15 mouse cellular contexts compared by ENCODE assay signal in genomic region chr1:184060828-184061734, GRCm38 (mm10). TPM values are rescaled to one million over a fixed set of nuclear protein-coding genes. Genes with fewer than 3 reads are reported as not detected.
DNase-seq lines count a peak whose midpoint lies in the region; ATAC-seq and TF ChIP-seq lines count a peak whose summit lies in the region.
"Had no signal": no experiment of that assay in that cellular context is flagged by ENCODE, and none has a peak within 500 bp of the region (broad histone marks: within the 10 kb centered on the region; RNA-seq: fewer than 3 reads in every experiment).

No protein-coding gene starts in this region.

- no peak overlapping the region for H3K4me3 ChIP-seq in heart, embryonic 10.5 days
- no peak overlapping the region for H3K4me3 ChIP-seq in lung, embryonic 14.5 days (ENCODE audit: low read depth, low read length)
- no peak overlapping the region for H3K4me3 ChIP-seq in liver, embryonic 15.5 days (replicated peaks)
- no peak overlapping the region for H3K4me3 ChIP-seq in stomach, postnatal 0 days (ENCODE audit: low read depth, low read length)
- no peak overlapping the region for H3K4me3 ChIP-seq in forebrain, embryonic 12.5 days (replicated peaks)
- H3K4me3 ChIP-seq: embryonic facial prominence, embryonic 12.5 days; hindbrain, embryonic 10.5 days; limb, embryonic 15.5 days had no signal

- no peak overlapping the region for H3K4me2 ChIP-seq in lung, embryonic 14.5 days
- no peak overlapping the region for H3K4me2 ChIP-seq in liver, embryonic 15.5 days
- no peak overlapping the region for H3K4me2 ChIP-seq in stomach, postnatal 0 days (replicated peaks; ENCODE audit: low read depth)
- H3K4me2 ChIP-seq in forebrain, embryonic 12.5 days = no peak overlapping the region
- H3K4me2 ChIP-seq: embryonic facial prominence, embryonic 12.5 days; limb, embryonic 15.5 days had no signal

- H3K27ac ChIP-seq in heart, embryonic 10.5 days = peak overlapping the region; percentile 37; the same call in 1 of the 2 replicates
- H3K27ac ChIP-seq in lung, embryonic 14.5 days (ENCODE audit: low read depth) = peak overlapping the region; percentile 82
- H3K27ac ChIP-seq in liver, embryonic 15.5 days (replicated peaks) = 0 out of 2 replicates have a peak overlapping the region, but pooled peaks have one; percentile 9
- peak overlapping the region; percentile 73 for H3K27ac ChIP-seq in stomach, postnatal 0 days (replicated peaks)
- no peak overlapping the region for H3K27ac ChIP-seq in forebrain, embryonic 12.5 days
- H3K27ac ChIP-seq: hindbrain, embryonic 10.5 days had no signal

- WGBS in heart, embryonic 10.5 days = 48% methylated on average over 4 of the region's 4 CpGs
- WGBS in lung, embryonic 14.5 days = 16% methylated on average over 4 of the region's 4 CpGs
- 42% methylated on average over 4 of the region's 4 CpGs for WGBS in liver, embryonic 15.5 days (ENCODE audit: insufficient replicate concordance)
- 35% methylated on average over 4 of the region's 4 CpGs for WGBS in stomach, postnatal 0 days
- 68% methylated on average over 4 of the region's 4 CpGs for WGBS in forebrain, embryonic 12.5 days

- TF ChIP-seq EP300 in stomach, postnatal 0 days (optimal IDR thresholded peaks at IDR 0.05) = no peak

- DNase-seq in heart, embryonic 10.5 days (ENCODE audit: low spot score) = no peak
- no peak for DNase-seq in heart, postnatal 14 days
- peak; percentile 87 for DNase-seq in lung, embryonic 14.5 days
- DNase-seq in lung, postnatal 14 days = no peak
- no peak for DNase-seq in stomach, postnatal 0 days (ENCODE audit: low spot score)
- no peak for DNase-seq in adrenal gland, postnatal 36 days
- DNase-seq: adrenal gland, postnatal 25 days; B cell, adult 2 months; cerebellum, adult 2 months; thymus, postnatal 14 days had no signal

- no peak for TF ChIP-seq CTCF in lung, embryonic 14.5 days (IDR thresholded peaks at IDR 0.05; ENCODE audit: low read depth)
- no peak for TF ChIP-seq CTCF in stomach, postnatal 0 days (IDR thresholded peaks at IDR 0.05; ENCODE audit: low read depth)

- intact Hi-C loops in heart, postnatal 14 days (cut with DNase I) = no loop called here

- no peaks in the 10 kb centered on the region for H3K9me3 ChIP-seq in heart, embryonic 10.5 days
- no peaks in the 10 kb centered on the region for H3K9me3 ChIP-seq in lung, embryonic 14.5 days (ENCODE audit: low read depth, low read length)
- H3K9me3 ChIP-seq in liver, embryonic 15.5 days (replicated peaks) = no peaks in the 10 kb centered on the region
- H3K9me3 ChIP-seq in stomach, postnatal 0 days (ENCODE audit: control insufficient read depth, low read length) = no peaks in the 10 kb centered on the region
- H3K9me3 ChIP-seq in forebrain, embryonic 12.5 days = no peaks in the 10 kb centered on the region
- H3K9me3 ChIP-seq: embryonic facial prominence, embryonic 12.5 days; hindbrain, embryonic 10.5 days; limb, embryonic 15.5 days had no signal

- peaks cover 50% of the 10 kb centered on the region for H3K4me1 ChIP-seq in heart, embryonic 10.5 days
- H3K4me1 ChIP-seq in lung, embryonic 14.5 days (ENCODE audit: insufficient read depth) = peaks cover 26% of the 10 kb centered on the region
- 0 out of 2 replicates have a peak, but pooled peaks cover 13% of the 10 kb centered on the region for H3K4me1 ChIP-seq in liver, embryonic 15.5 days (replicated peaks)
- H3K4me1 ChIP-seq in stomach, postnatal 0 days (replicated peaks; ENCODE audit: control insufficient read depth, insufficient read depth) = peaks cover 6% of the 10 kb centered on the region; the same call in 1 of the 2 replicates
- peaks cover 16% of the 10 kb centered on the region for H3K4me1 ChIP-seq in forebrain, embryonic 12.5 days
- H3K4me1 ChIP-seq: embryonic facial prominence, embryonic 12.5 days had no signal

- ATAC-seq in lung, embryonic 14.5 days (ENCODE audit: insufficient read depth) = peak; percentile 92
- ATAC-seq in liver, embryonic 15.5 days (ENCODE audit: insufficient read depth) = no peak
- peak; percentile 38 for ATAC-seq in stomach, postnatal 0 days (ENCODE audit: low FRiP score, low TSS enrichment)
- ATAC-seq in forebrain, embryonic 12.5 days (ENCODE audit: low FRiP score) = no peak

- no peaks in the 10 kb centered on the region for H3K27me3 ChIP-seq in heart, embryonic 10.5 days (ENCODE audit: insufficient read depth, poor library complexity, severe bottlenecking)
- H3K27me3 ChIP-seq in lung, embryonic 14.5 days (ENCODE audit: insufficient read depth, low read length) = no peaks in the 10 kb centered on the region
- no peaks in the 10 kb centered on the region for H3K27me3 ChIP-seq in liver, embryonic 15.5 days
- H3K27me3 ChIP-seq in stomach, postnatal 0 days (ENCODE audit: control insufficient read depth, insufficient read depth, low read length) = no peaks in the 10 kb centered on the region
- no peaks in the 10 kb centered on the region for H3K27me3 ChIP-seq in forebrain, embryonic 12.5 days
- H3K27me3 ChIP-seq: embryonic facial prominence, embryonic 12.5 days; limb, embryonic 15.5 days had no signal

- H3K9ac ChIP-seq in lung, embryonic 14.5 days = no peak overlapping the region
- H3K9ac ChIP-seq in liver, embryonic 15.5 days = no peak overlapping the region
- H3K9ac ChIP-seq in stomach, postnatal 0 days (ENCODE audit: low read length) = no peak overlapping the region
- no peak overlapping the region for H3K9ac ChIP-seq in forebrain, embryonic 12.5 days
- H3K9ac ChIP-seq: embryonic facial prominence, embryonic 12.5 days; limb, embryonic 15.5 days had no signal

- H3K36me3 ChIP-seq in heart, embryonic 10.5 days = no peaks in the 10 kb centered on the region
- no peaks in the 10 kb centered on the region for H3K36me3 ChIP-seq in lung, embryonic 14.5 days (ENCODE audit: insufficient read depth)
- no peaks in the 10 kb centered on the region for H3K36me3 ChIP-seq in liver, embryonic 15.5 days (replicated peaks)
- H3K36me3 ChIP-seq in stomach, postnatal 0 days (ENCODE audit: control insufficient read depth, insufficient read depth, low read length) = no peaks in the 10 kb centered on the region
- no peaks in the 10 kb centered on the region for H3K36me3 ChIP-seq in forebrain, embryonic 12.5 days (replicated peaks)
- H3K36me3 ChIP-seq: embryonic facial prominence, embryonic 12.5 days; hindbrain, embryonic 10.5 days; limb, embryonic 15.5 days had no signal

RNA-seq across cellular contexts. Expression of gene 1700056E22Rik, which starts 27.0 kb away (rescaled TPM):
- 1.1 and 1.3 TPM in 2 replicates for polyA plus RNA-seq in heart, embryonic 10.5 days (2016; fragmentation: Nextera tagmentation; extraction: Ambion mirVana)
- total RNA-seq in heart, postnatal 14 days (2021) = under 1 TPM; 0.68 to 0.74 TPM
- 0.83 and 1.1 TPM in 2 replicates for polyA plus RNA-seq in lung, embryonic 14.5 days (2014; fragmentation: Nextera tagmentation; extraction: Ambion mirVana)
- 0.43 and 0.45 TPM in 2 replicates for polyA plus RNA-seq in liver, embryonic 15.5 days (2015; fragmentation: Nextera tagmentation; extraction: Ambion mirVana)
- 1.6 and 2.6 TPM in 2 replicates for polyA plus RNA-seq in stomach, postnatal 0 days (2015; fragmentation: Nextera tagmentation; extraction: Ambion mirVana)
- 1 to 10 TPM; 1.8 to 2.5 TPM for total RNA-seq in adrenal gland, postnatal 36 days (2021)
- polyA plus RNA-seq in forebrain, embryonic 12.5 days (2016; fragmentation: Nextera tagmentation; extraction: Ambion mirVana) = 1.9 and 2.5 TPM in 2 replicates

RNA-seq across cellular contexts. Expression of gene Dusp10, which starts 48.0 kb away (rescaled TPM):
- 8.5 and 12.3 TPM in 2 replicates for polyA plus RNA-seq in heart, embryonic 10.5 days (2016; fragmentation: Nextera tagmentation; extraction: Ambion mirVana)
- total RNA-seq in heart, postnatal 14 days (2021) = 1 to 10 TPM; 6.9 to 7.2 TPM
- 7.0 and 7.5 TPM in 2 replicates for polyA plus RNA-seq in lung, embryonic 14.5 days (2014; fragmentation: Nextera tagmentation; extraction: Ambion mirVana)
- 2.5 and 2.6 TPM in 2 replicates for polyA plus RNA-seq in liver, embryonic 15.5 days (2015; fragmentation: Nextera tagmentation; extraction: Ambion mirVana)
- polyA plus RNA-seq in stomach, postnatal 0 days (2015; fragmentation: Nextera tagmentation; extraction: Ambion mirVana) = 4.2 and 6.5 TPM in 2 replicates
- total RNA-seq in adrenal gland, postnatal 36 days (2021) = 10 to 100 TPM in 1 of 2 experiments, 1 to 10 TPM in 1; 9.3 to 12.4 TPM
- 10.2 and 11.4 TPM in 2 replicates for polyA plus RNA-seq in forebrain, embryonic 12.5 days (2016; fragmentation: Nextera tagmentation; extraction: Ambion mirVana)

Comparison
In these comparisons a context has a peak if more than half of its experiments do, and no peak if none do; other contexts are left out.
1. ATAC-seq: peak in lung, embryonic 14.5 days (single experiment) and stomach, postnatal 0 days (single experiment); none in liver, embryonic 15.5 days (single experiment) and forebrain, embryonic 12.5 days (single experiment).